13 mouse cellular contexts compared by ENCODE assay signal in the genomic region with DNA sequence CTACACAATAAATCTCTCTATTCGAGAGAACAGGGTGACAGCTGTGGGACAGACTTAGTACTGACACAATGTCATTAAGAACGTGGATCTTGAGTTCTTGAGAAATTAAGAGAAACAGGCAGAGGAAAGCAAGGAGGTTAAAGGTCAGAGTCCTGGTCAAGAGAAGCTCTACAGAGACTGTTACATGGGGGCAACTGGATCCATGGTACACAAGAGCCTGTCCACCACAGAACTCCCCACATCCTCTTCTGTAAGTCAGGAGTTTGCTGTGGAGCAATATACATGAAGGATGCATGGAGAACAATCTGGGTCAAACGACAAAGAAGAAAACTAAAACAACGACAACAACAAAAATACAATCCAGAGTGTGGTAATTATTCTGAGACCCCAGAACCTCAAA.
"Had no signal": no experiment of that assay in that cellular context is flagged by ENCODE, and none has a peak within 500 bp of the region (broad histone marks: within the 10 kb centered on the region; RNA-seq: fewer than 3 reads in every experiment).

No protein-coding gene starts in this region.

- H3K27ac ChIP-seq: limb, embryonic 12.5 days; liver, embryonic 14.5 days; macrophage; midbrain, embryonic 13.5 days; neural tube, embryonic 15.5 days; stomach, postnatal 0 days had no signal

- H3K27me3 ChIP-seq: limb, embryonic 12.5 days; midbrain, embryonic 13.5 days; neural tube, embryonic 15.5 days had no signal

- ATAC-seq: midbrain, embryonic 13.5 days had no signal

- H3K4me3 ChIP-seq: limb, embryonic 12.5 days; midbrain, embryonic 13.5 days; myocyte; neural tube, embryonic 15.5 days had no signal

- H3K4me2 ChIP-seq: limb, embryonic 12.5 days; lung, embryonic 14.5 days; midbrain, embryonic 13.5 days; neural tube, embryonic 15.5 days had no signal

- DNase-seq: kidney, adult 11 months; kidney, postnatal 36 days; layer of hippocampus, adult 9-11 months; layer of hippocampus, postnatal 36 days; thymus, postnatal 4 days had no signal

- H3K4me1 ChIP-seq: midbrain, embryonic 13.5 days; neural tube, embryonic 15.5 days had no signal

- H3K9me3 ChIP-seq: limb, embryonic 12.5 days; midbrain, embryonic 13.5 days; neural tube, embryonic 15.5 days had no signal

- H3K9ac ChIP-seq: limb, embryonic 12.5 days; liver, embryonic 14.5 days; lung, embryonic 14.5 days; midbrain, embryonic 13.5 days; neural tube, embryonic 15.5 days had no signal

- H3K36me3 ChIP-seq: limb, embryonic 12.5 days; midbrain, embryonic 13.5 days; neural tube, embryonic 15.5 days had no signal
